Mouse (Mus musculus) liver, adult 2 months (tissue): Measurements from ENCODE around the gene Dhrs11. TPM values are rescaled to one million over a fixed set of nuclear protein-coding genes. Genes with fewer than 3 reads are reported as not detected.

Source experiments
- DNase-seq: peaks from one replicate; pipeline ENCODE4 v3.0.0-alpha.2; 2011; ENCODE audit warnings: low read depth, low spot score; ENCODE audit errors: extremely low read depth
- H3K27ac ChIP-seq: fragments of 200-500 bp; replicated peaks from 2 replicates; pipeline ENCODE4 v1.5.1; 2012; ENCODE audit warnings: low read depth, mild to moderate bottlenecking, control low read depth, inconsistent platforms, low read length; ENCODE audit not compliant: insufficient read depth
- H3K27me3 ChIP-seq: fragments of 200-500 bp; 2 replicates; pipeline ENCODE4 v1.6.1; 2012; ENCODE audit warnings: mild to moderate bottlenecking, moderate library complexity, low read length, inconsistent platforms; ENCODE audit not compliant: control insufficient read depth, insufficient read depth
- H3K36me3 ChIP-seq: fragments of 200-500 bp; 2 replicates; pipeline ENCODE4 v1.6.1; 2012; ENCODE audit warnings: low read length, inconsistent platforms; ENCODE audit not compliant: control insufficient read depth, insufficient read depth
- H3K4me1 ChIP-seq: fragments of 200-500 bp; 2 replicates; pipeline ENCODE4 v1.6.1; 2011; ENCODE audit warnings: low read length; ENCODE audit not compliant: control insufficient read depth, insufficient read depth
- H3K4me3 ChIP-seq: fragments of 200-500 bp; 2 replicates; pipeline ENCODE4 v1.5.1; 2011; ENCODE audit warnings: low read depth, mild to moderate bottlenecking, control low read depth, low read length, moderate library complexity; ENCODE audit not compliant: insufficient read depth
- H3K79me2 ChIP-seq: fragments of 200-500 bp; 2 replicates; pipeline ENCODE4 v1.6.1; 2012; ENCODE audit warnings: inconsistent platforms, mild to moderate bottlenecking, low read length, moderate library complexity; ENCODE audit not compliant: control insufficient read depth, insufficient read depth
- H3K9ac ChIP-seq: fragments of 200-500 bp; 2 replicates; pipeline ENCODE4 v1.6.1; 2012; ENCODE audit warnings: low read depth, mild to moderate bottlenecking, control low read depth, inconsistent platforms, low read length
- CTCF ChIP-seq: fragments of 200-500 bp; IDR thresholded peaks from 2 replicates; pipeline ENCODE4 v1.5.1; 2011; ENCODE audit warnings: low read depth, low read length, control low read depth
- POLR2A ChIP-seq: fragments of 200-500 bp; IDR thresholded peaks from 2 replicates; pipeline ENCODE4 v1.6.1; 2011; ENCODE audit warnings: low read length, control low read depth; ENCODE audit not compliant: insufficient read depth; ENCODE audit errors: extremely low read depth
- WGBS: fragments of 180-500 bp; shearing (Covaris S2); methylation state at CpG from one replicate; pipeline ENCODE4 v1.1.7; 2018; 5-methylcytosine and 5-hydroxymethylcytosine counted together
- polyA plus RNA-seq: library from polyadenylated mRNA; depleted of rRNA; stranded (reverse); fragments of >200 nt; gene quantifications from 2 replicates; pipeline ENCODE4 v1.2.3, GENCODE M21; 2012
- total RNA-seq: library from RNA; depleted of rRNA; stranded (reverse); fragments of >200 nt; gene quantifications from 2 replicates; pipeline ENCODE4 v1.2.3, GENCODE M21; 2014

Gene Dhrs11
- total and polyA plus RNA-seq, 2 experiments: 14.8 to 68.3 TPM

GRCm38 (mm10) chr11:84804373-84804772 lies 24.4 kb downstream of the Dhrs11 start:
- H3K4me1 ChIP-seq: no peaks in the 10 kb centered on the region
- H3K9ac ChIP-seq: no peak overlapping the region
- H3K27me3 ChIP-seq: no peaks in the 10 kb centered on the region

GRCm38 (mm10) chr11:84797627-84798353 lies 31.0 kb downstream of the Dhrs11 start:
- Histone ChIP-seq H3K79me2 (no peaks in the 10 kb centered on the region), H3K4me1 (no peaks in the 10 kb centered on the region), H3K4me3 (no peak overlapping the region), H3K9ac (no peak overlapping the region), H3K27me3 (no peaks in the 10 kb centered on the region), H3K36me3 (no peaks in the 10 kb centered on the region), H3K27ac (no peak overlapping the region)
- peak; percentile 16 for DNase-seq
- TF ChIP-seq CTCF (peak; percentile 88), POLR2A (no peak)
- WGBS: 25% methylated on average over 21 of the region's 21 CpGs

More at GRCm38 (mm10) chr11:84804373-84804772, 24.4 kb downstream of the Dhrs11 start:
- Histone ChIP-seq H3K79me2 (no peaks in the 10 kb centered on the region), H3K27ac (no peak overlapping the region), H3K4me3 (no peak overlapping the region), H3K36me3 (no peaks in the 10 kb centered on the region)
- no peak for TF ChIP-seq CTCF
- no peak for TF ChIP-seq POLR2A
- no peak for DNase-seq
- WGBS: 84% methylated on average over 4 of the region's 4 CpGs

DNA sequence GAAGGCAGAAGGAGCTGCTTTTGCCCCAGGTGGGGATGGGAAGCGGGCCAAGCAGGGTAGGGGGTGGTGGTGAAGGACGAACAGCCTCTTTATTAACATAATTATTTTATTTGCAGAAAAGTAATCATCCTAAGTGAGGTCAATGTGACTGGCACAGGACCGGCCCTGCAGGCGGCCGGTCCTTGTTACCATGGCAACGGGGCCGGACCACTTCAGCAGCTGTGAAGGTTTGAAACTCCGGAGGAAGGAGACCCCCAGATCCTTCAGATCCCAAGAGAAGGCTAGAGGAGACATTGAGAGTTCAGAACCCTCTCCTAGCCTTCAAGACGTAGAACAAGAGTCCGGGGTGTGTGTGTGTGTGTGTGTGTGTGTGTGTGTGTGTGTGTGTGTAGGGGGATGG lies 31.8 kb downstream of the Dhrs11 start:
- H3K27me3 ChIP-seq: no peaks in the 10 kb centered on the region

DNA sequence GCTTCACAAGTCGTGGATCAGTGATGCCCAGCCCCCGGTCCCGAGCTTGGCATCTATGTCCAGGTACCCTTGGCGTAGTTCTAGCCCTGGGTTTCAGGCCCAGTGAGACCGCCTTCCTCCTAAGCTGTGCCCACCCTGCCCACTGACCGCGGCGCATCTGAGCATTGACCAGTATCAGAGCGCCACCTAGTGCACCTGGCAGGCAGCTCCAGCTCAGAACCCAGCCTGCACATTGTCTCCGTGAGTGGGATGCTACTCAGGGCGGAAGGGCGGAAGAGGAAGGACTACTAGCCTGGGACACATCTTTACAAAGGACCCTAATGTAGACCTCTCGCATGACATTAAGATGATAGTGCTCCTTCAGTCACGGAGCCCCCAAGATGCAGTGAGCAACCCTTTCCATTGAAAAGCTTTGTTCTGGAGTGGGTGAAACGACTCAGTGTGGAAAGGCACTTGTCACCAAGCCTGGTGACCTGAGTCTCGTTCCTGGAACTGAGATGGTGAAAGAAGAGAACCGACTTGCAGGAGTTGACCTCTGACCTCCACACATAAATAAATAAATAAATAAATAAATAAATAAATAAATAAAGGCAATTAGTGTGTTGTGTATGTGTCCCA lies 34.2 kb downstream of the Dhrs11 start:
- WGBS: 10% methylated on average over 17 of the region's 17 CpGs
- no peaks in the 10 kb centered on the region for H3K27me3 ChIP-seq
- no peaks in the 10 kb centered on the region for H3K79me2 ChIP-seq
- no peak overlapping the region for H3K4me3 ChIP-seq
- H3K27ac ChIP-seq: no peak overlapping the region
- H3K36me3 ChIP-seq: no peaks in the 10 kb centered on the region
- DNase-seq: peak; percentile 11
- H3K4me1 ChIP-seq: no peaks in the 10 kb centered on the region
- H3K9ac ChIP-seq: no peak overlapping the region
- TF ChIP-seq CTCF: peak; percentile 95
- TF ChIP-seq POLR2A: no peak

More for the DNA sequence above, 31.8 kb downstream of the Dhrs11 start:
- Histone ChIP-seq H3K9ac (no peak overlapping the region), H3K4me3 (no peak overlapping the region), H3K36me3 (no peaks in the 10 kb centered on the region), H3K27ac (no peak overlapping the region), H3K4me1 (no peaks in the 10 kb centered on the region), H3K79me2 (no peaks in the 10 kb centered on the region)
- TF ChIP-seq CTCF (no peak), POLR2A (no peak)
- WGBS: 52% methylated on average over 10 of the region's 10 CpGs
- DNase-seq: no peak

DNA sequence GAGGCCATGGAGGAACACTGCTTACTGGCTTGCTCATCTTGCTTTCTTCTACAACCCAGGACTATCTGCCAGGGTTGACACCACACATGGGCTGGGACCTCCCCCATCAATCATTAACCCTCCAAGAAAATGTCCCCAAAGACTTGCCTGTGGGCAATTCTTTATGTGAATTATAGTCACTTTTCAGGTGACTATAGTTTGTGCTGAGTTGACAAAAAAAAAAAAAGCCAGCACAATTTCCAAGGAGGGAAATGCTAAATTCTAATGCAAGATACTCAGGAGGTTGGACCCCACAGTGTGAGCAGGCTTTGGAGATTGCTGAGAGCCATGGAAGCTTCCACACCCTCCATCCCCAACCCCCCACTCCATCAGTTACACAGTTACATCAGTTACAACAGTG lies 35.2 kb downstream of the Dhrs11 start:
- TF ChIP-seq POLR2A: no peak
- TF ChIP-seq CTCF: no peak
- no peaks in the 10 kb centered on the region for H3K79me2 ChIP-seq
- H3K4me1 ChIP-seq: no peaks in the 10 kb centered on the region
- no peaks in the 10 kb centered on the region for H3K36me3 ChIP-seq
- H3K27me3 ChIP-seq: no peaks in the 10 kb centered on the region
- no peak overlapping the region for H3K27ac ChIP-seq
- no peak overlapping the region for H3K9ac ChIP-seq
- no peak overlapping the region for H3K4me3 ChIP-seq
- no peak for DNase-seq

DNA sequence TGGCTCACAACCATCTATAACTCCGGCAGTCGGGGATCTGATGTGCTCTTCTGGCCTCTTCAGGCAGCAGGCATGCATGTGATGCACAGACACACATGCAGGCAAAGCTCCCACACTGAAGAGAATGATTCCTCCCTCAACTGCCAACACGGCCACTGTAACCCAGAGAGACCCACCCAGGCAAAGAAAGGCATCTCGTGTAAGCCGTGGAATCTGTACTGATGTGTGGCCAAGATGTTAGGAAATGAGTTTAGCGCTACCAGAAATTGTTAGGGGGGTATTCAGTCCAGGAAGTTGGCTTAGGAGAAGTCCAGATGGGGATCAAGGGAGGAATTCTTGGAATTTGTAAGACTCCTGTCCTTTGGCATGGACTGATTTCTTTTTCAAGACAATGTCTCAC lies 38.4 kb downstream of the Dhrs11 start:
- Histone ChIP-seq H3K27ac (no peak overlapping the region), H3K4me3 (no peak overlapping the region), H3K9ac (no peak overlapping the region), H3K79me2 (no peaks in the 10 kb centered on the region), H3K27me3 (no peaks in the 10 kb centered on the region), H3K4me1 (no peaks in the 10 kb centered on the region), H3K36me3 (no peaks in the 10 kb centered on the region)
- TF ChIP-seq POLR2A (no peak), CTCF (no peak)
- DNase-seq: no peak
- 75% methylated on average over 6 of the region's 6 CpGs for WGBS
